Mouse (Mus musculus): ENCODE data around the gene Arid1b. TPM values are rescaled to one million over a fixed set of nuclear protein-coding genes. Genes with fewer than 3 reads are reported as not detected.

The Arid1b gene
- total and polyA plus RNA-seq, 3 experiments: 6.1 to 12.4 (median 9.7) TPM

GRCm38 (mm10) chr17:5164794-5165193, 170.7 kb downstream of the Arid1b start:
- Histone ChIP-seq H3K9me3 (replicated peaks; ENCODE audit: low read length) (no peaks in the 10 kb centered on the region), H3K27ac (ENCODE audit: insufficient read depth, low read depth) (no peak overlapping the region), H3K79me2 (replicated peaks; ENCODE audit: control insufficient read depth, extremely low read depth, insufficient read depth, poor library complexity, severe bottlenecking) (no peaks in the 10 kb centered on the region), H3K4me1 (ENCODE audit: control insufficient read depth in 1 of 2, insufficient read depth in 2 of 2) (peaks cover 11 to 76% of the 10 kb centered on the region in 2 experiments), H3K9ac (ENCODE audit: insufficient read depth, low read depth) (no peak overlapping the region), H3K36me3 (replicated peaks in 1 of 2; ENCODE audit: control insufficient read depth in 1 of 2, insufficient read depth in 1 of 2, low read length in 1 of 2) (peaks cover 0 to 17% of the 10 kb centered on the region in 2 experiments), H3K4me3 (replicated peaks in 1 of 3; ENCODE audit: low read depth in 2 of 3, low read length in 2 of 3, poor library complexity in 1 of 3) (peak overlapping the region; percentile 38 to 55 (median 40)), H3K27me3 (replicated peaks) (no peaks in the 10 kb centered on the region), H3K4me2 (ENCODE audit: insufficient read depth, low read depth, poor library complexity, severe bottlenecking) (peak overlapping the region; percentile 79)
- in situ Hi-C loops (cut with MboI; ENCODE audit: low pct_ligation_motif_present, low pct_unique_long_range_greater_than_20kb, low sequenced_read_pairs): loop anchor here (25.0 kb wide), 1 partner anchor 377 kb away; no protein-coding TSS in a partner anchor
- dilution Hi-C loops (cut with MboI; ENCODE audit: extremely low pct_ligation_motif_present, extremely low pct_unique_long_range_greater_than_20kb, low sequenced_read_pairs): no loop called here
- DNase-seq (ENCODE audit: extremely low read depth): no peak
- no peak for TF ChIP-seq HCFC1 (IDR thresholded peaks at IDR 0.05; ENCODE audit: low read depth, low read length)
- TF ChIP-seq PAX5 (IDR thresholded peaks at IDR 0.05; ENCODE audit: low read length): no peak
- TF ChIP-seq POLR2AphosphoS2 (IDR thresholded peaks at IDR 0.05; ENCODE audit: low read depth, low read length): no peak
- no peak for TF ChIP-seq TBP (conservative IDR thresholded peaks at IDR 0.05; ENCODE audit: low read depth, low read length)
- TF ChIP-seq ZC3H11A (IDR thresholded peaks at IDR 0.05; ENCODE audit: low read depth, low read length): no peak
- no peak for TF ChIP-seq RAD21 (IDR thresholded peaks at IDR 0.05; ENCODE audit: low read depth, low read length)
- TF ChIP-seq POLR2A (IDR thresholded peaks at IDR 0.05; ENCODE audit: low read depth, low read length): no peak
- TF ChIP-seq SIN3A (IDR thresholded peaks at IDR 0.05; ENCODE audit: low read length): no peak
- TF ChIP-seq E2F4 (IDR thresholded peaks at IDR 0.05; ENCODE audit: insufficient replicate concordance, low read depth, low read length): no peak
- TF ChIP-seq ZMIZ1 (IDR thresholded peaks at IDR 0.05; ENCODE audit: low read depth, low read length): no peak
- no peak for TF ChIP-seq CHD1 (IDR thresholded peaks at IDR 0.05; ENCODE audit: low read depth, low read length)
- TF ChIP-seq ELF1 (IDR thresholded peaks at IDR 0.05; ENCODE audit: low read depth, low read length): no peak
- no peak for TF ChIP-seq USF2 (conservative IDR thresholded peaks at IDR 0.05; ENCODE audit: low read depth, low read length)
- no peak for TF ChIP-seq IRF4 (IDR thresholded peaks at IDR 0.05; ENCODE audit: low read depth, low read length)
- no peak for TF ChIP-seq MEF2A (IDR thresholded peaks at IDR 0.05; ENCODE audit: borderline replicate concordance, low read depth, low read length)
- no peak for TF ChIP-seq CTCF (conservative IDR thresholded peaks at IDR 0.05 in 1 of 2, IDR thresholded peaks at IDR 0.05 in 1 of 2; ENCODE audit: low read depth in 2 of 2, low read length in 2 of 2)
- TF ChIP-seq NELFE (IDR thresholded peaks at IDR 0.05; ENCODE audit: low read depth, low read length): no peak

- DNase-seq (ENCODE audit: extremely low read depth): peak; percentile 43
- H3K9me3 ChIP-seq (replicated peaks; ENCODE audit: low read length): no peaks in the 10 kb centered on the region
- H3K36me3 ChIP-seq (replicated peaks in 1 of 2; ENCODE audit: control insufficient read depth in 1 of 2, insufficient read depth in 1 of 2, low read length in 1 of 2): peaks cover 0 to 14% of the 10 kb centered on the region in 2 experiments
- dilution Hi-C loops (cut with MboI; ENCODE audit: extremely low pct_ligation_motif_present, extremely low pct_unique_long_range_greater_than_20kb, low sequenced_read_pairs) (no loop called here), in situ Hi-C loops (cut with MboI; ENCODE audit: low pct_ligation_motif_present, low pct_unique_long_range_greater_than_20kb, low sequenced_read_pairs) (loop anchor here (25.0 kb wide), 1 partner anchor 378 kb away; no protein-coding TSS in a partner anchor)
- H3K27me3 ChIP-seq (replicated peaks): no peaks in the 10 kb centered on the region
- H3K9ac ChIP-seq (ENCODE audit: insufficient read depth, low read depth): peak overlapping the region; percentile 19; the same call in 1 of the 2 replicates
- H3K4me1 ChIP-seq (ENCODE audit: control insufficient read depth in 1 of 2, insufficient read depth in 2 of 2): peaks cover 11 to 82% of the 10 kb centered on the region in 2 experiments
- H3K4me2 ChIP-seq (ENCODE audit: insufficient read depth, low read depth, poor library complexity, severe bottlenecking): peak overlapping the region; percentile 79
- TF ChIP-seq TBP (conservative IDR thresholded peaks at IDR 0.05; ENCODE audit: low read depth, low read length) (no peak), ZNF384 (IDR thresholded peaks at IDR 0.05; ENCODE audit: low read depth, low read length) (no peak), MXI1 (IDR thresholded peaks at IDR 0.05; ENCODE audit: low read depth, low read length) (peak; percentile 53; the same call in 1 of the 2 replicates), TCF12 (IDR thresholded peaks at IDR 0.05; ENCODE audit: low read depth, low read length) (peak; percentile 51; the same call in 1 of the 2 replicates), USF1 (IDR thresholded peaks at IDR 0.05; ENCODE audit: low read depth, low read length) (no peak), NRF1 (IDR thresholded peaks at IDR 0.05; ENCODE audit: low read depth, low read length) (no peak), SIN3A (IDR thresholded peaks at IDR 0.05; ENCODE audit: low read length) (peak; percentile 81), JUN (IDR thresholded peaks at IDR 0.05; ENCODE audit: insufficient read depth, low read depth, low read length) (no peak)
- H3K79me2 ChIP-seq (replicated peaks; ENCODE audit: control insufficient read depth, extremely low read depth, insufficient read depth, poor library complexity, severe bottlenecking): no peaks in the 10 kb centered on the region
- no peak overlapping the region for H3K27ac ChIP-seq (ENCODE audit: insufficient read depth, low read depth)
- peak overlapping the region; percentile 38 to 55 (median 40) for H3K4me3 ChIP-seq (replicated peaks in 1 of 3; ENCODE audit: low read depth in 2 of 3, low read length in 2 of 3, poor library complexity in 1 of 3)
Measured at GRCm38 (mm10) chr17:5165201-5165825, 171.2 kb downstream of the Arid1b start.

Measured in CH12.LX (cell line).